Mouse (Mus musculus) cerebellum, adult 9-11 months (tissue): ENCODE data around the gene Cckar.
"Not testable (repeated sequence)": the region's sequence is repeated elsewhere in the genome, so short reads cannot be mapped to it uniquely, and the experiment has no call there.

Experiments
- DNase-seq: peaks from one replicate; pipeline ENCODE4 v3.0.0; 2022

Cckar gene

GRCm38 (mm10) chr5:53707235-53708177, at the start of gene Cckar:
TSS of gene Cckar (minus strand) at chr5:53707705.
- no peak for DNase-seq

- DNase-seq = no peak
Observed at GRCm38 (mm10) chr5:53744061-53744460, 36.6 kb upstream of the Cckar start.

- no peak for DNase-seq
Observed at GRCm38 (mm10) chr5:53732933-53733332, 25.4 kb upstream of the Cckar start.

GRCm38 (mm10) chr5:53727606-53728005, 20.1 kb upstream of the Cckar start:
- DNase-seq = no peak

- DNase-seq = no peak
Observed at GRCm38 (mm10) chr5:53726011-53726410, 18.5 kb upstream of the Cckar start.

GRCm38 (mm10) chr5:53716462-53716861, 9.0 kb upstream of the Cckar start:
- no peak for DNase-seq

- no peak for DNase-seq
Observed at GRCm38 (mm10) chr5:53711277-53711676, 3.8 kb upstream of the Cckar start.

- DNase-seq = no peak
Observed at GRCm38 (mm10) chr5:53708191-53708590, 686 bp upstream of the Cckar start.

GRCm38 (mm10) chr5:53702686-53703085, 4.8 kb downstream of the Cckar start:
- no peak for DNase-seq

- no peak for DNase-seq
Observed at GRCm38 (mm10) chr5:53697794-53698193, 9.7 kb downstream of the Cckar start.

GRCm38 (mm10) chr5:53696701-53697100, 10.8 kb downstream of the Cckar start:
- no peak for DNase-seq

GRCm38 (mm10) chr5:53692662-53693061, 14.8 kb downstream of the Cckar start:
- DNase-seq = no peak

GRCm38 (mm10) chr5:53692100-53692499, 15.4 kb downstream of the Cckar start:
- DNase-seq = no peak

- no peak for DNase-seq
Observed at GRCm38 (mm10) chr5:53691577-53691976, 15.9 kb downstream of the Cckar start.

- no peak for DNase-seq
Observed at GRCm38 (mm10) chr5:53688326-53688725, 19.2 kb downstream of the Cckar start.

- no peak for DNase-seq
Observed at GRCm38 (mm10) chr5:53686379-53686778, 21.1 kb downstream of the Cckar start.

- no peak for DNase-seq
Observed at GRCm38 (mm10) chr5:53685623-53686022, 21.9 kb downstream of the Cckar start.

GRCm38 (mm10) chr5:53684417-53684816, 23.1 kb downstream of the Cckar start:
- DNase-seq = no peak

GRCm38 (mm10) chr5:53683916-53684315, 23.6 kb downstream of the Cckar start:
- no peak for DNase-seq

GRCm38 (mm10) chr5:53679651-53680050, 27.9 kb downstream of the Cckar start:
- no peak for DNase-seq

GRCm38 (mm10) chr5:53678036-53678767, 29.3 kb downstream of the Cckar start:
- DNase-seq = no peak

- no peak for DNase-seq
Observed at GRCm38 (mm10) chr5:53676671-53677070, 30.8 kb downstream of the Cckar start.

- not testable (repeated sequence) for DNase-seq
Observed at GRCm38 (mm10) chr5:53673493-53674150, 33.9 kb downstream of the Cckar start.
